Mouse (Mus musculus) embryonic facial prominence, embryonic 11.5 days (tissue): ENCODE measurements around the gene 1700109H08Rik. TPM values are rescaled to one million over a fixed set of nuclear protein-coding genes. Genes with fewer than 3 reads are reported as not detected.

ENCODE experiments used
- ATAC-seq: fragments of 200-750 bp; cut with Nextera tagmentation; replicated peaks from 2 replicates; pipeline ENCODE4 v1.8.0; 2017; ENCODE audit warnings: low read depth; ENCODE audit not compliant: insufficient number of reproducible peaks, low FRiP score, low TSS enrichment
- DNase-seq: peaks from one replicate; pipeline ENCODE4 v3.0.0-alpha.2; 2015; ENCODE audit warnings: low spot score
- H3K27ac ChIP-seq: fragments of 300-500 bp; sonication (generic); replicated peaks from 2 replicates; pipeline ENCODE4 v1.5.1; 2014; ENCODE audit warnings: mild to moderate bottlenecking, low read depth, low read length, control low read depth
- H3K27me3 ChIP-seq: fragments of 300-500 bp; sonication (generic); 2 replicates; pipeline ENCODE4 v1.6.1; 2014; ENCODE audit warnings: mild to moderate bottlenecking, low read length, moderate library complexity, mixed read lengths; ENCODE audit not compliant: control insufficient read depth, insufficient read depth
- H3K36me3 ChIP-seq: fragments of 300-500 bp; sonication (generic); replicated peaks from 2 replicates; pipeline ENCODE4 v1.6.1; 2014; ENCODE audit warnings: low read depth, mild to moderate bottlenecking, low read length, moderate library complexity, mixed read lengths; ENCODE audit not compliant: control insufficient read depth, insufficient read depth
- H3K4me1 ChIP-seq: fragments of 300-500 bp; sonication (generic); 2 replicates; pipeline ENCODE4 v1.6.1; 2014; ENCODE audit warnings: low read length, mixed read lengths; ENCODE audit not compliant: control insufficient read depth, insufficient read depth
- H3K4me2 ChIP-seq: fragments of 300-500 bp; sonication (generic); 2 replicates; pipeline ENCODE4 v1.6.1; 2014; ENCODE audit warnings: low read depth, mild to moderate bottlenecking, control low read depth, low read length, moderate library complexity
- H3K4me3 ChIP-seq: fragments of 300-500 bp; sonication (generic); 2 replicates; pipeline ENCODE4 v1.5.1; 2014; ENCODE audit warnings: low read depth, low read length, control low read depth
- H3K9ac ChIP-seq: fragments of 300-500 bp; sonication (generic); replicated peaks from 2 replicates; pipeline ENCODE4 v1.6.1; 2014; ENCODE audit warnings: mild to moderate bottlenecking, control low read depth, low read length
- H3K9me3 ChIP-seq: fragments of 300-500 bp; sonication (generic); replicated peaks from 2 replicates; pipeline ENCODE4 v1.6.1; 2016; ENCODE audit warnings: mild to moderate bottlenecking, low read length, inconsistent platforms, mixed read lengths; ENCODE audit not compliant: control insufficient read depth
- WGBS: fragments of 180-500 bp; shearing (Covaris S2); extraction: QIAGEN DNeasy Blood & Tissue Kit; methylation state at CpG from one replicate; pipeline ENCODE4 v1.1.7; 2014; 5-methylcytosine and 5-hydroxymethylcytosine counted together
- polyA plus RNA-seq: library from polyadenylated mRNA; unstranded; fragments of >200 nt; fragmentation: Nextera tagmentation; extraction: Ambion mirVana; gene quantifications from 2 replicates; pipeline ENCODE4 v1.2.1, GENCODE M21; 2014

1700109H08Rik gene
- polyA plus RNA-seq, 1 experiment from 2014 or later, result 1.5 TPM

GRCm38 (mm10) chr5:3633315-3633714, 61.9 kb downstream of the 1700109H08Rik start:
- 94% methylated on average over 13 of the region's 13 CpGs for WGBS
- no peak overlapping the region for H3K9ac ChIP-seq
- no peak for DNase-seq
- H3K27me3 ChIP-seq, result no peaks in the 10 kb centered on the region
- H3K4me1 ChIP-seq, result no peaks in the 10 kb centered on the region
- no peaks in the 10 kb centered on the region for H3K9me3 ChIP-seq
- no peaks in the 10 kb centered on the region for H3K36me3 ChIP-seq
- H3K4me2 ChIP-seq, result no peak overlapping the region
- no peak for ATAC-seq
- H3K4me3 ChIP-seq, result no peak overlapping the region
- no peak overlapping the region for H3K27ac ChIP-seq

DNA sequence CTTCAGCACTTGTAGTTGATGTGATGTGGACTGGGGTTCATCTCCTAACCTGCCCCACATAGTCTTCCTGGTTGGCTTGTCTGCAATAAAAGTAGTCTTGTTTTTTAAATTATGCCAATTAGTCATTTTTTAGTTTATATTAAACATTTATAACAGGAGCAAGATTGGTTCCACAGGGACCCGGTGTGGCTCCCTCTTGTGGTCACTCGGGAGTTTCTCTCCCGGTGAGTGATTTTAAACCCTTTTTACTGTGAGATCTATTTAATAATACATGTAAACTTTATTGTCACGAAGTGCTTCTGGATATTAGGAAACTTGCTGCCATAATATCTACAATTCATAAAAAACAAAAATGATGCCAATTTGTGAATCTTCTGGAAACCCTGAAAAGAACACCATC, 62.6 kb downstream of the 1700109H08Rik start:
- 76% methylated on average over 4 of the region's 4 CpGs for WGBS
- DNase-seq, result peak; percentile 5

More for the DNA sequence above, 62.6 kb downstream of the 1700109H08Rik start:
- Histone ChIP-seq H3K9ac (no peak overlapping the region), H3K36me3 (no peaks in the 10 kb centered on the region), H3K4me3 (no peak overlapping the region), H3K4me2 (no peak overlapping the region), H3K27ac (no peak overlapping the region), H3K27me3 (no peaks in the 10 kb centered on the region), H3K4me1 (no peaks in the 10 kb centered on the region), H3K9me3 (no peaks in the 10 kb centered on the region)
- ATAC-seq, result no peak

Other genes starting within 250 kb of the 1700109H08Rik start
- 17.2 and 21.2 TPM in 2 replicates for gene Cdk6, start 230.1 kb upstream of the 1700109H08Rik start, polyA plus RNA-seq
- 36.4 and 39.2 TPM in 2 replicates for gene Fam133b, start 27.7 kb upstream of the 1700109H08Rik start, polyA plus RNA-seq
- 13.3 and 13.4 TPM in 2 replicates for gene Pex1, start 24.5 kb downstream of the 1700109H08Rik start, polyA plus RNA-seq
- 16.3 and 17.3 TPM in 2 replicates for gene Rbm48, start 25.0 kb downstream of the 1700109H08Rik start, polyA plus RNA-seq
- gene Tmbim7, start 79.6 kb downstream of the 1700109H08Rik start, polyA plus RNA-seq, result not detected in 2 replicates
- gene Gatad1, start 85.6 kb downstream of the 1700109H08Rik start, polyA plus RNA-seq, result 69.9 and 74.9 TPM in 2 replicates
- gene Ankib1, start 231.4 kb downstream of the 1700109H08Rik start, polyA plus RNA-seq, result 12.2 and 12.4 TPM in 2 replicates
- gene Krit1, start 231.6 kb downstream of the 1700109H08Rik start, polyA plus RNA-seq, result 52.7 and 61.8 TPM in 2 replicates